Mouse (Mus musculus) Patski (cell line): ENCODE results near the gene Tchp. TPM values are rescaled to one million over a fixed set of nuclear protein-coding genes. Genes with fewer than 3 reads are reported as not detected.
A peak's percentile ranks its signal among the peaks of the same experiment; 100 is the strongest.

Experiments
- ATAC-seq: fragments of 100-300 bp; one replicate; pipeline ENCODE4 v1.8.0; 2021
- CTCF ChIA-PET: fragments of 350-600 bp; sonication (Branson Sonifier 250); formaldehyde crosslinking; loops from one replicate; lab custom pipeline; 2022; ENCODE audit warnings: inconsistent platforms; lab: Charles Lee
- POLR2A ChIA-PET: fragments of 350-600 bp; sonication (Branson Sonifier 250); formaldehyde crosslinking; loops from one replicate; lab custom pipeline; 2022; ENCODE audit warnings: antibody characterized with exemption, inconsistent platforms; lab: Charles Lee
- DNase-seq: peaks from one replicate; pipeline ENCODE4 v3.0.0-alpha.2; 2011; ENCODE audit warnings: low read depth, low spot score
- H3K27me3 ChIP-seq: fragments of 371-371 bp; one replicate; pipeline ENCODE4 v1.5.1; 2021
- CTCF ChIP-seq: fragments of 100-300 bp; IDR thresholded peaks from one replicate; pipeline ENCODE4 v1.5.1; 2021
- in situ Hi-C: fragments of 300-500 bp; cut with MboI; formaldehyde crosslinking; loops from 3 replicates; pipeline ENCODE4 v1.11.1; 2018; ENCODE audit warnings: low pct_unique_long_range_greater_than_20kb, mixed read lengths
- polyA plus RNA-seq: library from polyadenylated mRNA; unstranded; gene quantifications from one replicate; pipeline ENCODE4 v1.2.3, GENCODE M21; 2021

The Tchp gene
- polyA plus RNA-seq, 1 experiment from 2014 or later: 24.5 TPM

GRCm38 (mm10) chr5:114690633-114691567 is 16.7 kb upstream of the Tchp start, which contains the start of gene Gltp:
Gene Gltp, minus strand, starts transcription at chr5:114690984.
- POLR2A ChIA-PET: interaction anchor here (0.6 to 1.4 kb wide), 3 partner anchors 21 to 274 kb away, joined by 3 to 4 read pairs (median 3); no protein-coding TSS in a partner anchor
- peak; percentile 94 for ATAC-seq
- no peak for TF ChIP-seq CTCF
- peaks cover 5% of the 10 kb centered on the region for H3K27me3 ChIP-seq
- in situ Hi-C loops: no loop called here
- peak; percentile 37 for DNase-seq
- CTCF ChIA-PET: interaction anchor here (1.9 kb wide), 1 partner anchor 23 kb away, joined by 6 read pairs; no protein-coding TSS in a partner anchor

GRCm38 (mm10) chr5:114695775-114696174 is 11.8 kb upstream of the Tchp start:
- H3K27me3 ChIP-seq: peaks cover 5% of the 10 kb centered on the region
- TF ChIP-seq CTCF: peak; percentile 56
- ATAC-seq (no peak), DNase-seq (no peak)
- ChIA-PET CTCF (no interaction called here), POLR2A (no interaction called here)
- in situ Hi-C loops: loop anchor here (5.0 kb wide), 1 partner anchor 207 kb away; no protein-coding TSS in a partner anchor

- DNase-seq: no peak
- in situ Hi-C loops: loop anchor here (5.0 kb wide), 1 partner anchor 205 kb away; no protein-coding TSS in a partner anchor
- H3K27me3 ChIP-seq: peaks cover 5% of the 10 kb centered on the region
- ATAC-seq: no peak
- no peak for TF ChIP-seq CTCF
- POLR2A ChIA-PET: no interaction called here
- CTCF ChIA-PET: no interaction called here
Measured at GRCm38 (mm10) chr5:114696939-114697338, 10.6 kb upstream of the Tchp start.

GRCm38 (mm10) chr5:114698044-114698746 is 9.4 kb upstream of the Tchp start:
- POLR2A ChIA-PET: interaction anchor here (0.7 kb wide), 1 partner anchor 492 kb away, joined by 4 read pairs; no protein-coding TSS in a partner anchor
- TF ChIP-seq CTCF: no peak
- peaks cover 5% of the 10 kb centered on the region for H3K27me3 ChIP-seq
- no peak for DNase-seq
- in situ Hi-C loops: loop anchor here (5.0 kb wide), 1 partner anchor 204 kb away; no protein-coding TSS in a partner anchor
- ATAC-seq: no peak
- CTCF ChIA-PET: no interaction called here

GRCm38 (mm10) chr5:114699015-114699414 is 8.5 kb upstream of the Tchp start:
- TF ChIP-seq CTCF: no peak

GRCm38 (mm10) chr5:114702403-114703392 is 4.9 kb upstream of the Tchp start:
- no peak for DNase-seq
- ChIA-PET CTCF (interaction anchor here (0.9 to 1.6 kb wide), 4 partner anchors 16 to 200 kb away, joined by 3 to 4 read pairs (median 4); no protein-coding TSS in a partner anchor), POLR2A (interaction anchor here (0.9 kb wide), 1 partner anchor 38 kb away, joined by 4 read pairs; no protein-coding TSS in a partner anchor)
- H3K27me3 ChIP-seq: no peaks in the 10 kb centered on the region
- TF ChIP-seq CTCF: peak; percentile 71
- ATAC-seq: no peak
- in situ Hi-C loops: no loop called here

More at GRCm38 (mm10) chr5:114699015-114699414, 8.5 kb upstream of the Tchp start:
- no peak for ATAC-seq
- ChIA-PET POLR2A (interaction anchor here (0.7 kb wide), 1 partner anchor 13 kb away, joined by 3 read pairs; no protein-coding TSS in a partner anchor), CTCF (no interaction called here)
- in situ Hi-C loops: loop anchor here (5.0 kb wide), 1 partner anchor 203 kb away; no protein-coding TSS in a partner anchor
- DNase-seq: no peak
- no peaks in the 10 kb centered on the region for H3K27me3 ChIP-seq

GRCm38 (mm10) chr5:114708491-114708890 is 931 bp downstream of the Tchp start:
- in situ Hi-C loops: no loop called here
- DNase-seq (no peak), ATAC-seq (no peak)
- no peak for TF ChIP-seq CTCF
- no peaks in the 10 kb centered on the region for H3K27me3 ChIP-seq
- CTCF ChIA-PET: interaction anchor here (1.3 to 2.0 kb wide), 2 partner anchors 10 to 22 kb away, joined by 3 to 6 read pairs; no protein-coding TSS in a partner anchor
- POLR2A ChIA-PET: interaction anchor here (1.5 kb wide), 1 partner anchor 13 kb away, joined by 4 read pairs; no protein-coding TSS in a partner anchor

GRCm38 (mm10) chr5:114709357-114709756 is 1.8 kb downstream of the Tchp start:
- ATAC-seq (no peak), DNase-seq (no peak)
- H3K27me3 ChIP-seq: no peaks in the 10 kb centered on the region
- in situ Hi-C loops: no loop called here
- TF ChIP-seq CTCF: no peak
- ChIA-PET CTCF (interaction anchor here (1.3 to 2.0 kb wide), 2 partner anchors 9 to 21 kb away, joined by 3 to 6 read pairs; no protein-coding TSS in a partner anchor), POLR2A (interaction anchor here (0.6 kb wide), 2 partner anchors 20 to 55 kb away, joined by 5 read pairs; no protein-coding TSS in a partner anchor)

GRCm38 (mm10) chr5:114714551-114714950 is 7.0 kb downstream of the Tchp start:
- ChIA-PET POLR2A (no interaction called here), CTCF (no interaction called here)
- no peaks in the 10 kb centered on the region for H3K27me3 ChIP-seq
- no peak for ATAC-seq
- in situ Hi-C loops: no loop called here
- TF ChIP-seq CTCF: no peak
- no peak for DNase-seq
